ENCODE assay signal across 13 mouse cellular contexts in genomic region chr11:93186163-93186562, GRCm38 (mm10).
"Had no signal": no experiment of that assay in that cellular context is flagged by ENCODE, and none has a peak within 500 bp of the region (broad histone marks: within the 10 kb centered on the region; RNA-seq: fewer than 3 reads in every experiment).

No protein-coding gene starts in this region.

- H3K4me3 ChIP-seq: intestine, embryonic 15.5 days; layer of hippocampus, adult 2 months; limb, embryonic 13.5 days; midbrain, embryonic 12.5 days; neural tube, embryonic 13.5 days had no signal

- H3K27ac ChIP-seq: intestine, embryonic 15.5 days; layer of hippocampus, adult 2 months; limb, embryonic 13.5 days; liver, embryonic 14.5 days; midbrain, embryonic 12.5 days; neural tube, embryonic 13.5 days had no signal

- ATAC-seq: intestine, embryonic 15.5 days; midbrain, embryonic 16.5 days had no signal

- DNase-seq: kidney, adult 18-20 months; kidney, postnatal 10 days; kidney, postnatal 4 days; retina, postnatal 1 day; spleen, adult 18-20 months; thymus, postnatal 4 days had no signal
